ENCODE assay signal across 8 mouse cellular contexts in the genomic region with DNA sequence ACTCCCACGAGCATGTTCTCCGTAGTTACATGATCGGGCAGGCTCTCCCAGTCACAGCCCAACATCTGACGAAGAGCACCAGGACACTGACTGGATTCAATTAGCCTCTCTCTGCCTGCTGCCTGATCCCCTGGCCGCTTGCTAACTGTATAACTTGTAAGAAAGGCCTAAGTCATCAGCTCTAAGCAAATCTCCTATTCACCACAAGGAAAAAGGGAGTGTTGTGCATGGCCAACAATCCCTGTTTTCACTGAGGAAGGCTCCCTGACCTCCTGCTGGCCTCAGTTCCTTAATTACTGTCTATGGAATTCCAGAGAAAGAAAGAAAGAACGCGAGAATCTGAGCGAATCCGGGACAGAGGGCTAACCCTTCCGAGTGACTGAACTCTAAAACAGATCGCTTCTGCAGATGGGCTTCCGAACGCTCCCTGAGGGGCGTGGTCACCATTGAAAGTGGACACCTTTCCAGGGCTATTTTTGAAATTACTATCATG.
A peak's percentile ranks its signal among the peaks of the same experiment; 100 is the strongest.
DNase-seq lines count a peak whose midpoint lies in the region; ATAC-seq and TF ChIP-seq lines count a peak whose summit lies in the region.

No protein-coding gene starts in this region.

- ATAC-seq in kidney, embryonic 15.5 days (replicated peaks; ENCODE audit: low FRiP score): peak; percentile 79
- peak; percentile 33 for ATAC-seq in midbrain, embryonic 16.5 days
- no peak for ATAC-seq in CD4-positive, CD25-positive, alpha-beta regulatory T cell, adult 4 months

- peak overlapping the region; percentile 57 for H3K9ac ChIP-seq in heart, adult 2 months (ENCODE audit: low read depth, low read length)
- peak overlapping the region; percentile 25; the same call in 1 of the 2 replicates for H3K9ac ChIP-seq in kidney, embryonic 15.5 days
- 0 out of 2 replicates have a peak overlapping the region, but pooled peaks have one; percentile 15 for H3K9ac ChIP-seq in midbrain, embryonic 16.5 days (ENCODE audit: low read depth, low read length)

- TF ChIP-seq POLR2A in cerebellum, adult 2 months (IDR thresholded peaks at IDR 0.05; ENCODE audit: borderline replicate concordance, insufficient read depth, low read length): no peak
- TF ChIP-seq POLR2A in heart, adult 2 months (IDR thresholded peaks at IDR 0.05; ENCODE audit: insufficient read depth, low read depth, low read length): no peak

- no peak for DNase-seq in cerebellum, adult 2 months
- DNase-seq in cerebellum, adult 9-11 months: no peak
- peak; percentile 92 for DNase-seq in embryo, embryonic 10.5 days (ENCODE audit: low spot score)
- DNase-seq in heart, adult 2 months: peak; percentile 64 to 74
- no peak for DNase-seq in right cerebral cortex, adult 2 months (ENCODE audit: low spot score in 2 of 2)

- H3K9me3 ChIP-seq in kidney, embryonic 15.5 days (replicated peaks): no peaks in the 10 kb centered on the region
- H3K9me3 ChIP-seq in midbrain, embryonic 16.5 days (replicated peaks; ENCODE audit: control insufficient read depth, low read length, poor library complexity, severe bottlenecking): no peaks in the 10 kb centered on the region

- H3K4me1 ChIP-seq in cerebellum, adult 2 months (ENCODE audit: control insufficient read depth, insufficient read depth, low read length): peaks cover 2% of the 10 kb centered on the region; the same call in 1 of the 2 replicates
- H3K4me1 ChIP-seq in heart, adult 2 months (ENCODE audit: control insufficient read depth, insufficient read depth, low read length): peaks cover 20% of the 10 kb centered on the region
- H3K4me1 ChIP-seq in kidney, embryonic 15.5 days: peaks cover 58% of the 10 kb centered on the region
- H3K4me1 ChIP-seq in midbrain, embryonic 16.5 days (ENCODE audit: control insufficient read depth, insufficient read depth, low read length): peaks cover 31% of the 10 kb centered on the region

- WGBS in cerebellum, adult 2 months: 6% methylated on average over 14 of the region's 14 CpGs
- WGBS in heart, adult 2 months: 19% methylated on average over 14 of the region's 14 CpGs
- WGBS in kidney, embryonic 15.5 days: 6% methylated on average over 14 of the region's 14 CpGs
- WGBS in midbrain, embryonic 16.5 days: 3% methylated on average over 14 of the region's 14 CpGs

- intact Hi-C loops in heart, adult 2 months (cut with DNase I): no loop called here

- H3K4me2 ChIP-seq in kidney, embryonic 15.5 days: peak overlapping the region; percentile 57
- peak overlapping the region; percentile 46 for H3K4me2 ChIP-seq in midbrain, embryonic 16.5 days (ENCODE audit: low read length)

- no peak for TF ChIP-seq EP300 in heart, adult 2 months (IDR thresholded peaks at IDR 0.05; ENCODE audit: insufficient read depth, low read depth, low read length)

- H3K4me3 ChIP-seq in cerebellum, adult 2 months (replicated peaks; ENCODE audit: insufficient read depth, low read depth, low read length): peak overlapping the region; percentile 37
- peak overlapping the region; percentile 48 for H3K4me3 ChIP-seq in heart, adult 2 months
- H3K4me3 ChIP-seq in kidney, embryonic 15.5 days (replicated peaks): peak overlapping the region; percentile 32
- H3K4me3 ChIP-seq in midbrain, embryonic 16.5 days (ENCODE audit: low read depth, low read length): peak overlapping the region; percentile 20

- no peaks in the 10 kb centered on the region for H3K27me3 ChIP-seq in cerebellum, adult 2 months (ENCODE audit: control insufficient read depth, insufficient read depth, low read length)
- H3K27me3 ChIP-seq in heart, adult 2 months (ENCODE audit: control insufficient read depth, insufficient read depth, low read length): no peaks in the 10 kb centered on the region
- H3K27me3 ChIP-seq in kidney, embryonic 15.5 days: no peaks in the 10 kb centered on the region
- no peaks in the 10 kb centered on the region for H3K27me3 ChIP-seq in midbrain, embryonic 16.5 days (ENCODE audit: control insufficient read depth, insufficient read depth, low read depth, low read length)

- no peak overlapping the region for H3K27ac ChIP-seq in cerebellum, adult 2 months (ENCODE audit: insufficient read depth, low read length)
- H3K27ac ChIP-seq in heart, adult 2 months: peak overlapping the region; percentile 70
- peak overlapping the region; percentile 89 for H3K27ac ChIP-seq in kidney, embryonic 15.5 days
- peak overlapping the region; percentile 59; the same call in 1 of the 2 replicates for H3K27ac ChIP-seq in midbrain, embryonic 16.5 days (ENCODE audit: low read length)

- TF ChIP-seq CTCF in cerebellum, adult 2 months (IDR thresholded peaks at IDR 0.05; ENCODE audit: borderline replicate concordance, insufficient read depth, low read depth, low read length): no peak
- TF ChIP-seq CTCF in heart, adult 2 months (IDR thresholded peaks at IDR 0.05): 0 out of 2 replicates have a peak, but pooled peaks have one; percentile 8

- no peaks in the 10 kb centered on the region for H3K36me3 ChIP-seq in heart, adult 2 months (ENCODE audit: control insufficient read depth, insufficient read depth, low read length)
- no peaks in the 10 kb centered on the region for H3K36me3 ChIP-seq in kidney, embryonic 15.5 days
- H3K36me3 ChIP-seq in midbrain, embryonic 16.5 days (ENCODE audit: control insufficient read depth, insufficient read depth, low read length): no peaks in the 10 kb centered on the region

- no peaks in the 10 kb centered on the region for H3K79me2 ChIP-seq in heart, adult 2 months (replicated peaks; ENCODE audit: control insufficient read depth, insufficient read depth, low read length)

Comparison
In these comparisons a context has a peak if more than half of its experiments do, and no peak if none do; other contexts are left out.
1. DNase-seq: peak in embryo, embryonic 10.5 days (single experiment) and heart, adult 2 months (2 of 2); none in cerebellum, adult 2 months (0 of 2), cerebellum, adult 9-11 months (single experiment) and right cerebral cortex, adult 2 months (0 of 2).
2. Peak in every context shown above with its lines, with median percentiles within 50 percentile points of each other: H3K4me3 ChIP-seq and H3K9ac ChIP-seq.